Mouse (Mus musculus): Measurements from ENCODE around the gene Galnt7.
"Not testable (repeated sequence)": the region's sequence is repeated elsewhere in the genome, so short reads cannot be mapped to it uniquely, and the experiment has no call there.

Gene Galnt7

DNA sequence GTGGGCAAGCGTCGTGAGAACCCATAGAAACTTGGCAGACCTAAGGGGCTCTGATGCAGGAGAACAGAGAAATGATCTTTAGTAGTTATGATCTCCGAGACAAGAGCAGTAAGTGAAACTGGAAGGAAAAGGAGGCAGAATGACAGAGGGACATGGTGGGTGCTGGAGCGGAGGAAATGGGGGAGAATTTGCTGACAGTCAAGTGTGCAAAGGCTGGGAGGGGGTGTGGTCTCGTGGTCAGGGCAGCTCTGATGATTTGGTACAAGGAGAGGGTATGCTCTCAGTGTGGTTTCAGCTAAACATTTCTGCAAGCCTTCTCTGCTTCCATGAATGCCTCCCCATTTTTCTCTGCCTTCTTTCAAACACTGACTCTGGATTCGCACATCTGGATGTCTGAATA, 116.7 kb downstream of the Galnt7 start:
- DNase-seq, result no peak

DNA sequence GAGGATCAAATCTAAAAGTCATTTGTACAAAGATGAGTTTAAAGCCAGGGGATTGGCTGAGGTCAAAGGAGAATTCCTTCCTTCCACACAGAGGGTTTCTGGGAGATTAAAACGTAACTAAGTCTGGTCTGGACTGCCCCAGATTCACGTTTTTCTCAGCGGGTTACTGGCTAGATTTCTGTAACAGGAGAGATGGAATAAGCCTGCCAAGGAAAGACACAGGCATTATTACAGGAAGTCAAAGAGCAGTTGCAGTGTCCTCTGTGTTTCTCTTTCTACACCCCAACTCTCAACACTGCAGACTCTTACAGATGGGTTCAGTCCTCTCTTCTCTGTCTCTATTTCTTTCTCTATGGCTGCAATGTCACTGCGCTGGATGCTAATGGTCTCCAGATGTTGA, 118.3 kb downstream of the Galnt7 start:
- no peak for DNase-seq

DNA sequence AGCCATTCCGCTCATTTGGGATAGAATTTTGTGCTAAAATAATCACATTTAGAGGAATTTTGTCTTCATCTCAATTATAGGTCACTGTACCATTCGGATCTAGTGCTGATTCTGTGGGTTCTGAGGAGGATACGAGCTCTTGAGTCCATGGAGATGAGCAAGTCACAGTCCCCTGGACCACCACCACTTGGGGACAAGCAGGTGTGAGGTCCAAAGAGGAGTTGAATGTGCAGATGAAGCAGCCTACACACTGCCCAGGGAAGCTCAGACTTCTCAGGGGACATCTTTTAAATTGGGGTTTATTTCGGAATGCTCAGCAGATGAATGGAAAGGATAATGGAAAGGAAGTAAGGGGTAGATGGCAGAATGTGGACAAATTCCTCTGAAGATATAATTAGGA, 119.7 kb downstream of the Galnt7 start:
- DNase-seq, result no peak

DNA sequence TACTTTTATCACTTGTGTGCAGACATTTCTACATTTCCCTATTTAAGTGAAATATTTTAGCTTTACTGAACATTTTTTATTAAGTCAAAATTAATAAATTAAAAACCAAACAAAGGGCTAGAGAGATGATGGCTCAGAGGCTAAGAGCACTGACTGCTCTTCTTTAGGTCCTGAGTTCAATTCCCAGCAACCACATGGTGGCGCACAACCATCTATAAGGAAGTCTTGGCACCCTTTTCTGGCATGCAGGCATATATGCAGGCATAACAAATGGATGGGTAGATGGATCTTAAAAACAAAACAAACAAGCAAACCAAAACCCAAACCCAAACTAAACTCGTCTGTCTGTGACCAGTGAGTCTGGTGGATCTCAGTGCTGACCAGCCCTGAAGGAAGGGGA, 120.6 kb downstream of the Galnt7 start:
- peak; percentile 56 for DNase-seq

DNA sequence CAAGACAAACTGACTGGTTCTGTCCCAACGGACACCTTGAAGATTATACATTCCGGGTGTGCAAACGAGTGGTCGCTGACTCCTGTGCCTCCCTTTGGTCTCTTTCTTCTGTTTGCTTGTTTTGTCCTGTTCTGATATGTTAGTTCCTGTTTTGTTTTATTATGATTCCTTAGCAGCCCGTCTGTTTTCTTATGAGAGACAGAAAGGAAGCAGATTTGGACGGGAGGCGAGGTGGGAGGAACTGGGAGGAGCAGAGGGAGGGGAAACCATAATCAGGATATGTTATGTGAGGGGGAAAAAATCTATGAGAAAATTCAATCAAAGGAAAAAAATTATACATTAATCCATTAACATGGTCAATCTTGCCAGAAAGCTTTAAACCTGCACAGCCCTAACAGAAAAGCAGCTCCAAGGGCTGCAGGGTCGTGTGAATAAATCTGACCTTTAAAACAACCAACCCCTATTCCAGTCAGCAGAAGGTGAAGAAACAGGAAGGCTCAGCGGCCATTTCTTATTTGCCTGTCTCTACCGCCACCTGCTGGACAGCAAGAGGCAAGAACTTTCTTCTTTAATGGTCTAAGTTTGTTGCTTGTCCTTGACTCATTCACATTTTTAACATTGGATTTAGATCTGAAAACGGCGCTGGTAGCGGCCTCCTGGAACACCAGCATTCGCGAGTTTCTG, 122.0 kb downstream of the Galnt7 start:
- DNase-seq, result peak; percentile 86

DNA sequence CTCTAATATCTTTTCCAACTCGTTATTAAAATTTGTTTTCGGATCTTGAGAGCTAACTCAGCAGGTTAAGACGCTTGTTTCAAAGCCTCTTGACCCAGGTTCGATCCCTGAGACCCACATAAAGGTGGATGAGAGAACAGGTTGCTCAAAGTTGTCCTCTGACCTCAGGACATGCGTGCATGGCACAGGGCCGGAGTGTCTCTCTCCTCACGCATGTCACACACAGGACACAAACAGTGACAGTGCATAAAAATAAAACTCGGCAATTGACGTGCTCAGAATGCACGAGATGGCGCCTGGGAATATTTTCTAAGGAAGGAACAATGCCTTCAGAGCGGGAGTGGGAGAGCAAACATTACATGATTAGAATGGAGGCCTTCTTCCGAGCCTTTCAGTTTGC, 122.6 kb downstream of the Galnt7 start:
- no peak for DNase-seq

DNA sequence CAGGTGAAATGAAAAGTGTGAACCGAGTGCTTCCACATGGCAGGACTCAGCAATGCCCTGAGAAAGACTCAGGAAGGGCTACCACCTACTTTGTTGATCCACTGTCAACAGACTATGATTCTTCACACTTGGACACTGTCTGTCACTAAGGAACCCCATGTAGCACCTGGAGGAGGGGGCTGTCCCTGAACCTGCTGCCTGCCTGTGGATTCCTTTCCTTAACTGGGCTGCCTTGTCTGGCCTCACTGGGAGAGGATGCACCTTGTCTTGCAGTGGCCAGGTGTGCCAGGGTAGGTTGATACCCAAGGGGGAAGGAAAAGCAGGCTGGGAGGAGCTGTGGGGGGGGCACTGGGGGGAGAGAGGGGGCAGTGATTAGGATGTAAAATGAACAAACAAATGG, 124.8 kb downstream of the Galnt7 start:
- DNase-seq, result no peak

DNA sequence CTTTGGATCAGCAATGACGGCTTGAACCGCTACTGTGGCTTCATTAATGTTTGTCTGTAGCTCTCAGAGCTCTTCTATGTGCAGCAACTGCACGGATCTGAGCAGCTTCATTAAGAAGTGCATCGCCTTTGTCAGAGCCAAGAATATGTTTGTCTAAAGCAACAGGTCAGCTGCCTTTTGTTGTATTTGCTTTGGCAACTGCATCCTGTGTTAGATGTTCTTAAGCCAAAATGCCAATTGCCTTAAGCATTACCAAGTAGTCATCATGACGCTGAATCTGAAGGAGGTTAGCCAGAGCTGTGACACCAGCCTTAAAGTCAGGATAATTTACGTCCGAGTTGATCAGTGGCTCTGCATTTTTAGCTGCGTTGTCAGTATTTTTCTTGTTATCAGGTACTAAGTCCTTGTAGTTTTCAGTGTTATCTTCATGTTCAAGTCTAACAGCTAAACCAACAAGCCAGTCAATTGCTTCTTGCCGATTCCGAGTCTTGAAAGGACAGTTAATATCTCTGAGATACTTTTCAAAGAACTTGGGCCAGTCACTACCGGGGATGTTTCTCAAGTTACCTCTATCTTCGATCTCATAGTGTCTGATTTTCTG, 132.5 kb downstream of the Galnt7 start:
- DNase-seq, result no peak

DNA sequence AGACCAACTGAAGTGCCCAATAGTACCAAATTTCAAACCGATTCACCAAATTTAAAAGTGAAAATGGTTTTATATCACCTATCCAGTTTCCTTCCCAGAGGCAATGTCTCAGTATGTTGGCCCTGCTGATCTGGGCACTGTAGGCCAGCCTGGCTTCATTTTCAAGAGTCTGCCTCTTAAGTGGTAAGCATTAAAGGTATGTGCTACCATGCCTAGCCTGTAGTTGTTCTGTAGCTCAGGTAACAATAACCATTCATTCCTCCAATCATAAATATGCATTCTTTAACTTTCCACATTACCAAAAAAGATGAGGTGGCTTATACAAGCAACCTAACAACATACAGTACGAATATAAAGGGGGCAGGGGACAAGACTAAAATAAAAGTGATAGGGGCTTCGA, 135.1 kb downstream of the Galnt7 start:
- no peak for DNase-seq

DNA sequence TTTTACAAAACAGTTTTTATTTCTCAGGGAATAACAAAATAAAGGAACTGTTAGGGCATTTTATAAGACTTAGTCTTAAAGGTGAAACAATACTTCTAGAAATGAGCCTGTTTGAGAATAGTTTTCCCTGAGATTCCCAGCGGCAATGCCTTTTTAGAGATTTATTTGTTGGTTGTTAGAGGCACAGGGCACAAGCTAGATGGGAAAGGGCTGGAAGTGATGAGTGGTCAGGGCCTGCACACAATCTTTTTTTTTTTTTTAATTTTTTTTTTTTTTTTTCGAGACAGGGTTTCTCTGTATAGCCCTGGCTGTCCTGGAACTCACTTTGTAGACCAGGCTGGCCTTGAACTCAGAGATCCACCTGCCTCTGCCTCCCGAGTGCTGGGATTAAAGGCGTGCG, 136.1 kb downstream of the Galnt7 start:
- not testable (repeated sequence) for DNase-seq

DNA sequence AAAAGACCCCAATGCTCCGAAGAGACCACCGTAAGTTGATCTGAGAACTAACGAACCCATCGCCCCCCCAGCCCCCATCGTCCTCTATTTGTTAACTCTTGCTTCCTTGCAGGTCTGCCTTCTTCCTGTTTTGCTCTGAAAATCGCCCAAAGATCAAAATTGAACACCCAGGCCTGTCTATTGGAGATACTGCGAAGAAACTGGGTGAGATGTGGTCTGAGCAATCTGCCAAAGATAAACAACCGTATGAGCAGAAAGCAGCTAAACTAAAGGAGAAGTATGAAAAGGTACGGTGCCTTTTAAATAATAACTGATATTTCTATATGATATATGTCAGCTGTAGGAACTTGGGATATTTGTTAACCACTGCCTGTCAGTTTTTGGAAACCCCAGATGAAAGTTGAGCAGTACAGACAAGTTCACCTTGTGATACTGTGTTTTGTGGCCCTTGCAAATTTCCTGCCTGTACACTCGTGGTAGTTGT, 139.6 kb downstream of the Galnt7 start:
- not testable (repeated sequence) for DNase-seq

DNA sequence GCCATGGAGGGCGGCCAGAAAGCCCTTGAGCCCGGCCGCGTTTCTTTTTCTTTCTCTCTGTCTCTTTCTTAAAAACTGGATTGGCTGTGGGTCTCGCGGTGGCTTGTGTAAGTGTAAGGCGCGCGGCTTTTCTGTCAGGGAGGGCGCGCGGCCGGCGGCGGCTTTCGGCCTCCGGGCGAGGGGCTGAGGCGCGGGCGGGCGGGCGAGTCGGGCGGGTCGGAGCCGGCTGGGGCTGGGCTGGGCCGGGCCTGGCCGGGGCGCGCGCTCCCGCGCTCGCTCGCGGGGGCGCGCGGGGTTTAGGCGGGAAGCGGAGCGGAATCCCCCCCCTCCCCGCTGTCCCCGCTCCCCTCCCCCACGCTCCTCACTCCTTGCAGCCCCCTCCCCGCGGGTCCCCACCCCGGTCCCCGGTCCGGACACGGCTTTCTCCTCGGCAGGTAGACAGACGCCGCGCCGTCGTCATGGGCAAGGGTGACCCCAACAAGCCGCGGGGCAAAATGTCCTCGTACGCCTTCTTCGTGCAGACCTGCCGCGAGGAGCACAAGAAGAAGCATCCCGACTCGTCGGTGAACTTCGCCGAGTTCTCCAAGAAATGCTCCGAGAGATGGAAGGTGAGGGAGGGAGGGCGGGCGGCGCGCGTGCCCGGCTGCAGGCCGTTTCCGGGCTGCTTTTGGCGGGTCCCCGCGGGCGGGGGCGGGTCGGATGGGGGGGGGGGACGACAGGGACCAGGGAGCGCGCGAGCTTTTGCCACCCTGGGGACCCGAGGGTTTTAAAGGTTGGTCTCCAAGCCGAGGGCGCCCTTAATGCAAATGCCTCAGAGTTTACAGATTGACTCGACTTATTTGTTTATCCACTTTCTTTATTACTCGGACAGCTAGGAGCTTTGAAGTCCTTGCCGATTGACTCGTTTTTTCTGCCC, 140.4 kb downstream of the Galnt7 start:
- DNase-seq, result peak; percentile 73

DNA sequence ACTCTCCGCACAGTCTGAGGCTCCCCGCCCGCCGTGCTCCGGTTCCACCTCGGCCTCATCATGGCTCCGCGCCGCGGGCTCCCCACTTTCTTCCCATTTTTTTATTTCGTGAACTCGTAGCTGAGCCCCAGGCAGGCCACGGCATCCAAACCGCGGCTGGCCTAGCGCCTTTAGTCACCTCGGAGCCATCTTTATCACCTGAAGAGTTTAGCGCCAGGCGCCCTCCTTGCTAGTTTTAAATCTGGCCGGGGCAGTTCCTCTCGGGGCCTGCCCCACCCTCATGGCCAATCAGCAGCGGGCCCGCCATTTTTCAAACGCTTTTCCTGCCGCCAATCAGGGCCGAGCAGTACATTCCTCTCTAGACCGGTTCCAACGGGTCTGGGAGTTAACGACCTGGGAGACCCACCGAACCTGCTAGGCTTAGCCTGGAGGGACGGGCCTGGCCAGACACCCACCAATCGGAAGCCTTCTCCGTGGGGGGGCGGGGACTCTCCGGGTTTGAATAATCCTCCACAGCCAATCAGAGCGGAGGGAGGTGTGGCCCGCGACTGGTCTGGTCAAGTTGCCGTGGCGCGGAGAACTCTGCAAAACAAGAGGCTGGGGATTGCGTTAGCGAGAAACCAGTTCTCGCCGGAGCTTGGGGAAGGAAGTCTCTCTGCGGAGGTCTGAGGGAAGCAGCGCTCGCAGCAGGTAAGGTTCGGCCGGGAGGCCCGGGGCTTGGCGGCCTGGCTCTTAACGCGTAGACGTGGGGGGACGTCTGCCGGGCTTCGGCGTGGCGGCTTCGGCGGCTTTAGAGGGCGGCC, 141.3 kb downstream of the Galnt7 start, which contains the start of gene Hmgb2:
Gene Hmgb2, plus strand, starts transcription at position 592 of the 803 bp plus-strand sequence.
- DNase-seq, result peak; percentile 99

DNA sequence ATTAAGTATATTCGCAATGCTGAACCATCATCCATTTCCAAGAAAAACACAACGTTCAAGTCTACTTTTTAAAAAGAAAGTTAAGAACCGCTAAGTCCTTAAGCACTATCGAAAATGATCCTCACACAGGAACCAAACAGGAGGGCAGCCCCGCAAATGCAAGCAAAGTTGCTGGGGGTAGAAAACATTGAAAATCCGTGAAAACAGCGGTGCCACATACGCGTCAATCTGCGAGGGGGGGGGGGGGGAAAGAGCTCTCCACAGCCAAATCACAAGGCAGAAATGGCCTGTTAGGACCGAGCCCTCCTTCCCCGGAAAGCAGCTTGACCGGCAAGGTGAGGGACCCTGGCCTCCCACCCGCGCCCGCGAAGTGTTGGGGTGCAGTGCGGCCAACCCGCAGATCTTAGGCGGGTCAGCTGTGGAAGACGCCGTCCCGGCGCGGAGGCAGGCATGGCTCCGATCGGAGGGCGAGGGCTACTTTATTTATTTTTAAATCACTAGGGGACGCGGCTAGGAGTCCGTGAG, 142.0 kb downstream of the Galnt7 start:
- DNase-seq, result no peak

DNA sequence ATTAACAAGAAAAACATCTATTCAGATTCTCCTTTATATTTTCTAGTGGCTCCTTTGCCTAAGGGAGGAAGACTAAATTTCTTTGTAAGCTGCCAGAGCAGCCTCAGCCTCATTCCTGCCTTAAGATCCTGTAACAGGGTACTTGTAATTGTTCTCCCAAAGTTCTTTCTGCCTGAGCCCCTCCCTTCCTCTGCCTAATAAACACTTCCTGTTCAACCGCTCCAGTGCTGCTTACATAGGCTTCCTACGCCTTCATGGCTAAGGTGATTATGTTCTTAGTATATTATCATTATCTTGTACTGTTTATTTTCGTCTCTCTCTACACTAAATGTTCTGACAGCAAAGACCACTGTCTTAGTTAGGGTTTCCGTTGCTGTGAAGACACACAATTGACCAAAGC, 144.2 kb downstream of the Galnt7 start:
- DNase-seq, result no peak

DNA sequence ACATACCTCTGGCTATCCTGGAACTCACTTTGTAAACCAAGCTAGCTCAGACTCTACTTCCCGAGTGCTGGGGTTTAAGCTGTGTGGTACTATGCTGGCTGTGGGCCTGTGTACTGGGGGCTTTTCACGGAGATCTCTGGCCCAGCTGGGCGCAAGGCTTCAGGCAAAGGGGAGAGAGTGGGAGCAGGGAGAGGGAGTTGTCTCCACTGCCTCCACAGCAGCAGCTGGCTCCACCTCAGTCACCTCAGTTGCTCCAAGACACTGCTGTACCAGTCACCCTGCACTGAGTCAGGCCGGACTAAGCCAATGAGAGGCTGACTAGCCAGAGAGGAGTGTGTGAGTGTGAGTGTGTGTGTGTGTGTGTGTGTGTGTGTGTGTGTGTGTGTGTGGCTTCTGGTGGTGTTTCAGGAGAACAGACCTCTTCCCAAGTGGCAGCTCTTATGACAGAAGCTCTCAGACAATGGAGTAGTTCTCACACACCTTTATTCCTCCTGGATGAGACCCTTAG, 145.2 kb downstream of the Galnt7 start:
- DNase-seq, result no peak

DNA sequence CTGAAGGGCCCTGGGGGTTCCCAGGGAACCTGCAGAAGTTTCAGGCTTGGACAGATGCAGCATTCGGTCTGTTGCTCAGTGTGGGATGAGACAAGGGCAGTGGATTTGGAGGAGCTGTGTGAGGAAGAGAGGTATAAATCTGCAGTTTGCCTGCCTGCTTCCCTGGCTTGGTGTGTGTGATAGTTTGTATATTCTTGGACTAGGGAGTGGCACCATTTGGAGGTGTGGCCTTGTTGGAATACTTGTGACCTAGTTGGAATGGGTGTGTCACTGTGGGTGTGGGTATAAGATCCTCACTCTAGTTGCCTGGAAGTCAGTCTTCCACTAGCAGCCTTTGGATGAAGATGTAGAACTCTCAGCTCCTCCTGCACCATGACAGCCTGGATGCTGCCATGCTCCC, 147.3 kb downstream of the Galnt7 start:
- not testable (repeated sequence) for DNase-seq

DNA sequence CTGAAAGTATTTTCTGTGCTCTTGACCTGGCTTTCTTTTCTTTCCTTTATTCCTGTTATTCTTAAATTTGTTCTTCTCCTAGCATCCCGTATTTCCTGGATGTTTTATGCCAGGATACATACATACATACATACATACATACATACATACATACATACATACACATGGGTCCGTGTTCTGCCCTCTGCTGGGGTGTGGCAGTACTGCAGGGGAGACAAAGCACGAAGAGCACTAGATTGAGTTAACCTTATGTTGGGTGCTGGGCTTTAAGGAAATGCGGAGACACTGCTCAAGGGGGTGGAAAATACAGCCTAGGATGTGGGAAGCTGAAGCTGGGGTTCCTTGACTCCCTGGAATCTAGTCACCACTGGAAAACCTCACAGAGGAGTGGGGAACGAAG, 149.2 kb downstream of the Galnt7 start:
- peak; percentile 92 for DNase-seq

DNA sequence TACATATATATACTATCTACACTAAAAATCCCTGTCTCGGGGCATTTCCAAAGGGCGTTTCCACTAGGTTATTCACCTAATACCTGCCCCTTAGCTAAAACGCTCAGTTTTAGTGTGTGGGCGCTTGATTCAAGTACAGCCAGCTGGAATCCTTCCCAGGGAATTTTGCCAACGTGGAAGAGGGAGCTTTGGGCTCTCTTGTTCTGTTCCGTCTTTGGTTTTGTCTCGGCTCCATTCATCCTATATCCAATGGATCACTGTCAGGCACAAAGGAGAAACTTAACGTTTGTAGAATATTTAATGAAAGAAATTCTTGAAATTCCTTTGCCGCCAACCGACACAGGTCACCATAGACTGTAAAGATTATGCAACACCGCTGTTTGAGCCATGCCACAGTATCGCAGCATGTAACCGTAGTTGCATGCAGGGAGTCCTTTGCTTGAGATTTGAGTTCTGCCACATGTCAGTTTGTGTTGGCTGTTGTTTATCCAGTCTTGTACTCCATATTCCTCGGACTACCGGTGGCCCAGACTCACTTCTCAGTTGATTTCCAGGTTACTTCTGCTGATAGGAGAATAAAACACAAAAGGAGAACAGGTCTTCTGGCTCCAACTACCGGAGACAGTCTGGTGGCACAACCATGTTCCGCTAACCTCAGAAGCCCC, 153.9 kb downstream of the Galnt7 start:
- DNase-seq, result no peak

DNA sequence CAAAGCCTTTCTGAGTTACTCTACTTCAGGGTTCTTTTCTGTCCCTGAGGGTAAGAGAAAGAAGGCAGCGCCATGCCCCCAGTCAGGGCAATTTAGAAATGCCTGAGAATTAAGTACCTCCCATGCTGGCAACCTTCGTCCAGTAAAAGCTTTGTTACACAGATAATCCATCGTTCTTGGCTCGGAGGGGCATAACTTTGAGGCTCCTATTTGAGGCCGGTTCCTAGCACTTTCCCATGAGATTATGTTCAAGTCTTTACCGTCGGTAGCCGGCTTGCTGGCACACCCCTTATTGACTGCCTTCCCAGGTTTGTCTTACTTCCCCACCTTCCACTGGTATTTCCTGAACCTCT, 154.4 kb downstream of the Galnt7 start:
- no peak for DNase-seq

DNA sequence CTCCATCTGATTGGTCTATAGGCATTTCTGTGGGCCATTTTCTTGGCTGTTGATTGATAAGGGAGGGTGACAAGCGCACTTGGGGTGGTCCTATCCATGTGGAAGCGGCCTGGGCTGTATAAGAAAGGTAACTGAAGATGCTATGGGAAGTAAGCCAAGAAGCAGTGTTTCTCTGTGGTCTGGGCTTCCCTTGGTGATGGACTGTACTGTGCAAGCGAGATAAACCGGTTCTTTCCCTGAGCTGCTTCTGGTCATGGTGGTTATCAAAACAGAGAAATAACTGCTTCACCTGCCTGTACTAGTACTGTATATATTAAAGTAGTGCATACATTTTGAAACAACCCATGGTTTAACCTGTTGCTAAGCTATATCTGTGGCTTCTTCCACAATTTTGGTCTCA, 161.0 kb downstream of the Galnt7 start:
- DNase-seq, result no peak

DNA sequence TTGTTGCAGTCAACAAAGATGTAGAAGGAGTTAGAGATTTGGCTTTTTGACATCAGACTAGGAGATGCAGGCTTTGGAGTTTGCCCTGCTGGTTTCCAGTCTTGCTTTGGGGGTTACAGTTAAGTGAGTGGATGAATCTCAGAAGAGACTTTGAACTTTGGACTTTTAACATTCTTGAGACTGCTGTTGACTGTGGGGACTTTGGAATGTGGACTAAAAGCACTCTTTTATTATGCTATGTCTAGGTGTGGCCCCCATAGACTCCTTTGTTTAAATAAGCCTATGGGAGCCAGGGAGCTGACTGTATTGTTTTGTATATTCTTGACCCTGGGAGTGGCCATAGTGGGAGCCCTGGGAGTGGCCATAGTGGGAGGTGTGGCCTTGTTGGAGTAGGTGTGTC, 162.9 kb downstream of the Galnt7 start:
- no peak for DNase-seq

Measured in thymus, postnatal 4 days (tissue).